ENCODE assay signal across 18 mouse cellular contexts in genomic region chr5:120459133-120459532, GRCm38 (mm10). TPM values are rescaled to one million over a fixed set of nuclear protein-coding genes. Genes with fewer than 3 reads are reported as not detected.
A peak's percentile ranks its signal among the peaks of the same experiment; 100 is the strongest.
DNase-seq lines count a peak whose midpoint lies in the region; ATAC-seq and TF ChIP-seq lines count a peak whose summit lies in the region.
"Had no signal": no experiment of that assay in that cellular context is flagged by ENCODE, and none has a peak within 500 bp of the region (broad histone marks: within the 10 kb centered on the region; RNA-seq: fewer than 3 reads in every experiment).

No protein-coding gene starts in this region.

- no peaks in the 10 kb centered on the region for H3K27me3 ChIP-seq in stomach, postnatal 0 days (ENCODE audit: control insufficient read depth, insufficient read depth, low read length)
- H3K27me3 ChIP-seq in midbrain, embryonic 16.5 days (ENCODE audit: control insufficient read depth, insufficient read depth, low read depth, low read length), result peaks cover 10% of the 10 kb centered on the region; the same call in 1 of the 2 replicates

- H3K36me3 ChIP-seq in stomach, postnatal 0 days (ENCODE audit: control insufficient read depth, insufficient read depth, low read length), result no peaks in the 10 kb centered on the region
- H3K36me3 ChIP-seq in midbrain, embryonic 16.5 days (ENCODE audit: control insufficient read depth, insufficient read depth, low read length), result no peaks in the 10 kb centered on the region
- H3K36me3 ChIP-seq: embryonic facial prominence, embryonic 13.5 days; heart, embryonic 13.5 days; midbrain, embryonic 15.5 days had no signal

- no peak overlapping the region for H3K27ac ChIP-seq in stomach, postnatal 0 days (replicated peaks)
- H3K27ac ChIP-seq in midbrain, embryonic 16.5 days (ENCODE audit: low read length), result no peak overlapping the region
- H3K27ac ChIP-seq: embryonic facial prominence, embryonic 13.5 days; heart, embryonic 13.5 days; liver, embryonic 14.5 days; midbrain, embryonic 15.5 days had no signal

- no peak overlapping the region for H3K9ac ChIP-seq in stomach, postnatal 0 days (ENCODE audit: low read length)
- no peak overlapping the region for H3K9ac ChIP-seq in midbrain, embryonic 16.5 days (ENCODE audit: low read depth, low read length)
- H3K9ac ChIP-seq: embryonic facial prominence, embryonic 13.5 days; heart, embryonic 13.5 days; liver, embryonic 14.5 days; midbrain, embryonic 15.5 days had no signal

- intact Hi-C loops in heart, postnatal 36 days (cut with DNase I), result no loop called here

- peak; percentile 50 for ATAC-seq in stomach, postnatal 0 days (ENCODE audit: low FRiP score, low TSS enrichment)
- ATAC-seq in midbrain, embryonic 16.5 days, result no peak
- ATAC-seq: forebrain, embryonic 16.5 days; intestine, embryonic 16.5 days; midbrain, embryonic 15.5 days had no signal

- 79% methylated on average over 10 of the region's 10 CpGs for WGBS in stomach, postnatal 0 days
- WGBS in midbrain, embryonic 16.5 days, result 86% methylated on average over 10 of the region's 10 CpGs

- H3K4me1 ChIP-seq in stomach, postnatal 0 days (replicated peaks; ENCODE audit: control insufficient read depth, insufficient read depth), result no peaks in the 10 kb centered on the region
- no peaks in the 10 kb centered on the region for H3K4me1 ChIP-seq in midbrain, embryonic 16.5 days (ENCODE audit: control insufficient read depth, insufficient read depth, low read length)
- H3K4me1 ChIP-seq: embryonic facial prominence, embryonic 13.5 days; heart, embryonic 13.5 days had no signal

- no peak overlapping the region for H3K4me2 ChIP-seq in stomach, postnatal 0 days (replicated peaks; ENCODE audit: low read depth)
- no peak overlapping the region for H3K4me2 ChIP-seq in midbrain, embryonic 16.5 days (ENCODE audit: low read length)
- H3K4me2 ChIP-seq: embryonic facial prominence, embryonic 13.5 days; heart, embryonic 13.5 days; midbrain, embryonic 15.5 days had no signal

- no peak overlapping the region for H3K4me3 ChIP-seq in stomach, postnatal 0 days (ENCODE audit: low read depth, low read length)
- no peak overlapping the region for H3K4me3 ChIP-seq in midbrain, embryonic 16.5 days (ENCODE audit: low read depth, low read length)
- H3K4me3 ChIP-seq: embryonic facial prominence, embryonic 13.5 days; heart, embryonic 13.5 days; midbrain, embryonic 15.5 days had no signal

- no peaks in the 10 kb centered on the region for H3K9me3 ChIP-seq in stomach, postnatal 0 days (ENCODE audit: control insufficient read depth, low read length)
- H3K9me3 ChIP-seq in midbrain, embryonic 16.5 days (replicated peaks; ENCODE audit: control insufficient read depth, low read length, poor library complexity, severe bottlenecking), result no peaks in the 10 kb centered on the region
- H3K9me3 ChIP-seq: embryonic facial prominence, embryonic 13.5 days; heart, embryonic 13.5 days; midbrain, embryonic 15.5 days had no signal

- DNase-seq in heart, postnatal 4 days, result peak; percentile 12
- DNase-seq in heart, postnatal 36 days, result no peak
- DNase-seq in spleen, postnatal 4 days (ENCODE audit: low spot score in 2 of 2), result peak; percentile 54 to 68
- no peak for DNase-seq in spleen, postnatal 14 days (ENCODE audit: low spot score in 2 of 2)
- DNase-seq in adrenal gland, postnatal 36 days, result peak; percentile 46 to 47
- DNase-seq in stomach, postnatal 0 days (ENCODE audit: low spot score), result no peak
- DNase-seq in frontal cortex, postnatal 25 days (ENCODE audit: low spot score in 2 of 2), result no peak
- DNase-seq: cerebellum, adult 9-11 months; gastrocnemius, postnatal 25 days had no signal

- TF ChIP-seq CTCF in stomach, postnatal 0 days (IDR thresholded peaks at IDR 0.05; ENCODE audit: low read depth), result no peak

- no peak for TF ChIP-seq EP300 in stomach, postnatal 0 days (optimal IDR thresholded peaks at IDR 0.05)

RNA-seq across cellular contexts. Expression of gene Sdsl, which starts 13.5 kb away (rescaled TPM):
- total RNA-seq in heart, postnatal 4 days (2021), result 10 to 100 TPM; 12.2 to 12.4 TPM
- 1 to 10 TPM; 8.3 to 9.1 TPM for total RNA-seq in heart, postnatal 36 days (2021)
- 10 to 100 TPM; 82.6 to 82.9 TPM for total RNA-seq in adrenal gland, postnatal 36 days (2021)
- 16.2 and 16.8 TPM in 2 replicates for polyA plus RNA-seq in stomach, postnatal 0 days (2015; fragmentation: Nextera tagmentation; extraction: Ambion mirVana)
- polyA plus RNA-seq in midbrain, embryonic 16.5 days (2015; fragmentation: Nextera tagmentation; extraction: Ambion mirVana), result 5.1 and 5.6 TPM in 2 replicates

RNA-seq across cellular contexts. Expression of gene Sds, which starts 17.2 kb away (rescaled TPM):
- total RNA-seq in heart, postnatal 4 days (2021), result not detected
- 1 to 10 TPM; 1.2 to 2.2 TPM for total RNA-seq in heart, postnatal 36 days (2021)
- 1 to 10 TPM in 1 of 2 experiments, not detected in 1; 1.3 TPM for total RNA-seq in adrenal gland, postnatal 36 days (2021)
- polyA plus RNA-seq in stomach, postnatal 0 days (2015; fragmentation: Nextera tagmentation; extraction: Ambion mirVana), result not detected in 2 replicates
- 0.36 TPM in 1 of 2 replicates, not detected in the other for polyA plus RNA-seq in midbrain, embryonic 16.5 days (2015; fragmentation: Nextera tagmentation; extraction: Ambion mirVana)
- total RNA-seq: gastrocnemius, postnatal 25 days had no signal
- polyA plus RNA-seq: brain, embryonic 14.5 days; embryonic facial prominence, embryonic 13.5 days; forebrain, embryonic 16.5 days; heart, embryonic 13.5 days; midbrain, embryonic 15.5 days; stomach, embryonic 14.5 days had no signal

RNA-seq across cellular contexts. Expression of gene Lhx5, which starts 27.6 kb away (rescaled TPM):
- total RNA-seq in heart, postnatal 4 days (2021), result not detected
- total RNA-seq in heart, postnatal 36 days (2021), result not detected
- not detected for total RNA-seq in adrenal gland, postnatal 36 days (2021)
- polyA plus RNA-seq in stomach, postnatal 0 days (2015; fragmentation: Nextera tagmentation; extraction: Ambion mirVana), result 0.16 and 0.18 TPM in 2 replicates
- polyA plus RNA-seq in midbrain, embryonic 16.5 days (2015; fragmentation: Nextera tagmentation; extraction: Ambion mirVana), result 22.5 and 23.2 TPM in 2 replicates
- total RNA-seq: gastrocnemius, postnatal 25 days had no signal
- polyA plus RNA-seq: heart, embryonic 13.5 days; intestine, embryonic 16.5 days; liver, embryonic 14.5 days had no signal

RNA-seq across cellular contexts. Expression of gene Plbd2, which starts 44.3 kb away (rescaled TPM):
- 10 to 100 TPM; 38.0 to 38.3 TPM for total RNA-seq in heart, postnatal 4 days (2021)
- total RNA-seq in heart, postnatal 36 days (2021), result 10 to 100 TPM; 37.3 to 49.8 TPM
- 10 to 100 TPM; 86.9 to 87.9 TPM for total RNA-seq in adrenal gland, postnatal 36 days (2021)
- 42.6 and 45.9 TPM in 2 replicates for polyA plus RNA-seq in stomach, postnatal 0 days (2015; fragmentation: Nextera tagmentation; extraction: Ambion mirVana)
- 28.7 and 30.6 TPM in 2 replicates for polyA plus RNA-seq in midbrain, embryonic 16.5 days (2015; fragmentation: Nextera tagmentation; extraction: Ambion mirVana)

RNA-seq across cellular contexts. Expression of gene Slc8b1, which starts 51.8 kb away (rescaled TPM):
- total RNA-seq in heart, postnatal 4 days (2021), result 1 to 10 TPM; 8.7 to 9.3 TPM
- total RNA-seq in heart, postnatal 36 days (2021), result 10 to 100 TPM; 12.5 to 13.9 TPM
- 10 to 100 TPM; 29.0 to 45.6 TPM for total RNA-seq in adrenal gland, postnatal 36 days (2021)
- 4.9 and 5.2 TPM in 2 replicates for polyA plus RNA-seq in stomach, postnatal 0 days (2015; fragmentation: Nextera tagmentation; extraction: Ambion mirVana)
- 2.0 and 2.3 TPM in 2 replicates for polyA plus RNA-seq in midbrain, embryonic 16.5 days (2015; fragmentation: Nextera tagmentation; extraction: Ambion mirVana)

Comparison
In these comparisons a context has a peak if more than half of its experiments do, and no peak if none do; other contexts are left out.
1. DNase-seq: peak in heart, postnatal 4 days (single experiment), spleen, postnatal 4 days (2 of 2) and adrenal gland, postnatal 36 days (2 of 2); none in heart, postnatal 36 days (0 of 2), spleen, postnatal 14 days (0 of 2), stomach, postnatal 0 days (single experiment) and frontal cortex, postnatal 25 days (0 of 2).
2. RNA of gene Sdsl, which starts 13.5 kb away (total RNA-seq): 82.6 to 82.9 TPM in adrenal gland, postnatal 36 days; 12.2 to 12.4 TPM in heart, postnatal 4 days and 8.3 to 9.1 TPM in heart, postnatal 36 days; every median in the first group is over 4 times any median in the second.